Mouse (Mus musculus) heart, adult 11 months (tissue): ENCODE measurements at regions not wholly inside any gene's neighbourhood (a gene's known extent, or its start where the extent isn't known, plus 50 kb on each side); places are given as distances from the start of the nearest gene placed in this dataset.
A peak's percentile ranks its signal among the peaks of the same experiment; 100 is the strongest.

Source experiments
- DNase-seq: peaks from one replicate; pipeline ENCODE4 v3.0.0; 2022

DNA sequence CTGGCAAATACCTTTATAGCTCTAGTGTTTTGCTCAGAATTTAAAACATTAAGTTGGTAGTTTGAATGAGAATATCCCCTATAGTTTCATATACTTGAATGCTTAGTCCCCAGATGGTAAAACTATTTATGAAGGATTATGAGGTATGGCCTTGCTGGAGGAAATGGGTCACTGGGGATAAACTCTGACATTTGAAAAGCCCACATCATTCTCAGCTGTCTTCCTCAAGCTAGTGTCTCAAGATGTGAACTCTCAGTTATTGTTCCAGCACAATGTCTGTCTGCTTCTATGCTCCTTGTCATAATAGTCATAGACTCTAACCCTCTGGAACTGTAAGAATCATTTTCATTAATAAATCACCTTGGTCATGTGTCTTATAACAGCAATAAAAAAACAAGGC, 2004.1 kb upstream of the Gm8797 start:
- no peak for DNase-seq

DNA sequence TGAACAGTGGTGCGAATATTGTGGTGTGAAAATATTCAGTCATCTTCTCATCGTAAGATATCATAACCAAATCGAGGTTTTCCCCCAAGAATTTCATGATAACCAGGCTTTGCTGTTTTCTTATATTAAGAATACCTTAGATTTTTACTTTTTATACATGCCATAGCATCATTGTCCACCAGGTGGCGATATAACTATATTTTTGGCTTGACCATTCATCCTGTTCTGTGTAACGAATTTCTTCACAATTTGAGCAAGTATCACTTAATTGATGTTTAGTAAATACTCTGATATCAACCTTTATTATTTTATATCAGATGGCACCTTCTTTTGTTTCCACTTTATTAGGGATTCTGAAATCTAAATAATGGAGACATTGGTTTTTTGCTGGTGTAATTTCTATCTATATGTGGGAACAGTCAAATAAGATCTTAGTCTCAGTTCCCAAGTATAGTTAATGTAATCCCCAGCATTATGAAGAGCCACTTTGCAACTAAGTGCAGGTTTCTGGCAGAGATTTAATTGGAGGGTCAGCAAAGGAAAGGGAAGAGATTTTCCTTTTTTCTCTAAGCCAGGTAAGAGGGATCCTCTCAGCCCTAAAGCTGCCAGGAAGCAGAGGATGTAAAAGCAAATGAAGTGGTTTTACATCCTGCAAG, 1998.9 kb upstream of the Gm8797 start:
- no peak for DNase-seq

DNA sequence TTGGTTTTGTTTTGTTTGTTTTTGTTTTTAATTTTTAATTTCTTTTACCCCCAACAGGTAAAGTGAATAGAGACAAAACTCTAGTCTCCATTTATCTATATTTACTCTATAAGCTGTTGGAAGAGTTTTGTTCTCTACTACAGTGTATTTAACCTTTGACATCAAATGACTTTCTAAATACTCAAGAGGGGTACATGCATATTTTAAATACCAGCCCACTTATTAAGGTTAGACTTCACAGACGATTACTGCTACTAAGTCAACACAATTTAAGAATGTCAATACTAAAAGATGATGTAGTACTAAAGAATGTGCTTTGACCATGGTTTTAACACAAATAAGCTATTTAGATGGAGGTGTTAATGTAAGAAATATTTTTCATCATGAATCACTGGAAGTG, 1989.3 kb upstream of the Gm8797 start:
- DNase-seq, result no peak

DNA sequence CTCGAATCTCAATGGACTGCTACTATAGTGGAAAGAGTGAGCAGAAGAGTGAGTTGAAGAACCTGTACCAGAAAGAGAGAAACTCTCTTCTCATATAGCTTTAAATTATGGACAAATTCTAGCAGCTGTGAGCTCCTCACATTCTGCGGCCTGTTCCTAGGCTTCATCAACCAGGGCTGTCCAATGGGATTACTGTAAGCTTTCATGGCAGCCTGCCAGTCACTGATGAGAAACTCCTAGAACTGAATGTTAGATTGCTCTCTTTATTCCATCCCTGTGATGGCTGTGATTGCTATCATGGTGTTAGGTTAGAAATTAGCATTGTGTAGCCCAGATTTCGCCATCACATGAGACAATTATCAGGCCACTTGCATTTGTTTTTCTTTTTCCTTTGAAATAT, 1966.4 kb upstream of the Gm8797 start:
- peak; percentile 59 for DNase-seq

DNA sequence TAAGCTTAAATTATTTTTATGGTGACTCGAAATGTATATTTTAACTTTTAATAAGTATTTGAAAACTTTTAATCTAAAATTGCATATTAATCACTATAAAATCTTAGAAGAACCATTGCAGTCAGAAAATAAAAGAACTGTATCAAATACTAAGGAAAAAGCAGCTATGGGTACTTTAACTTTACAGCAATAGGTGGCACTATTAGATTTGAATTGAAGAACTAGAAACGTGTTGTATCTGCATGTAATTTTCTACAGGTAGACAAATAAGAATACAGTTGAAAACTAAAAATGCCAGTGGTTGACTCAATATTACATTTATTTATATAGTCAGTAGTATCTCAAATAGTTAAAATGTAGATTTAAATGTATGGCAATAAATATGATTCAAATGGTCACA, 1964.6 kb upstream of the Gm8797 start:
- no peak for DNase-seq

DNA sequence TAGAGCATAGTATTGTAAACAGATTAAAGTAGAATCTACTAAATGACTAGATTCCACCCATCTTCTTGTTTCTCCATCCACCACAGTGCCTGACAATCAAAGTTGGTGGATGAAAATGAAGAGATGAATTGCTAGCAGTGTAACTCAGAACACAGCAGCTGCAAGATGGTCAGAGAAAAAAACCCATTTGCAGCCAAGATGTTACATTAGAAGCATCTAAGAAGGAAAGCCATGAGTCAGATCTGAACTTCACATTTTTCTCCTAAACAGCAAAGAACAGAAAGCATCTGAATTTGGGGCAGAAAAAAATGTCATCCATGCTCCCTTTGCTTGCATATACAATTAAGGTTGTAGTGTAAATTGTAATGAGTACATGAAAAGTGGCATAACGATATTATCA, 1942.8 kb upstream of the Gm8797 start:
- DNase-seq, result no peak

DNA sequence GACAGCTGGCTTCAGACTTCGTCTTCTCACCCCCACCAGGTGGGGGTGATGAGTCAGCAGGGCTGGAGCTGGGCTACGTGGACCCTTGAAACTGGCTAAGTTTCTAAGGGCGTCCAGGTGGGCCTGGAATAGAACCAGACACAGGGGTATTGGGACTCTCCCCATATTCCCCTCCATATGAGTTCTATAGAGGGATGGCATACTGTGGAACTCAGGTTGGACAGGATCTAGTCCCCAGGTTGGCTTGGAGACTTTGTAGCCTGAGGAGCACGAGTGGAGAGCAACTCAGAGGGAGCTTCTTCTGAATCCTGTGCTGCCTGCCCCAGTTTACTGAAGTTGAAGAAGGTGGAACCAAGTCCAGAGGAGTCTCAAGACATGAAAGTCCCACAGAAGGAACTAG, 1921.6 kb upstream of the Gm8797 start:
- DNase-seq, result peak; percentile 56

DNA sequence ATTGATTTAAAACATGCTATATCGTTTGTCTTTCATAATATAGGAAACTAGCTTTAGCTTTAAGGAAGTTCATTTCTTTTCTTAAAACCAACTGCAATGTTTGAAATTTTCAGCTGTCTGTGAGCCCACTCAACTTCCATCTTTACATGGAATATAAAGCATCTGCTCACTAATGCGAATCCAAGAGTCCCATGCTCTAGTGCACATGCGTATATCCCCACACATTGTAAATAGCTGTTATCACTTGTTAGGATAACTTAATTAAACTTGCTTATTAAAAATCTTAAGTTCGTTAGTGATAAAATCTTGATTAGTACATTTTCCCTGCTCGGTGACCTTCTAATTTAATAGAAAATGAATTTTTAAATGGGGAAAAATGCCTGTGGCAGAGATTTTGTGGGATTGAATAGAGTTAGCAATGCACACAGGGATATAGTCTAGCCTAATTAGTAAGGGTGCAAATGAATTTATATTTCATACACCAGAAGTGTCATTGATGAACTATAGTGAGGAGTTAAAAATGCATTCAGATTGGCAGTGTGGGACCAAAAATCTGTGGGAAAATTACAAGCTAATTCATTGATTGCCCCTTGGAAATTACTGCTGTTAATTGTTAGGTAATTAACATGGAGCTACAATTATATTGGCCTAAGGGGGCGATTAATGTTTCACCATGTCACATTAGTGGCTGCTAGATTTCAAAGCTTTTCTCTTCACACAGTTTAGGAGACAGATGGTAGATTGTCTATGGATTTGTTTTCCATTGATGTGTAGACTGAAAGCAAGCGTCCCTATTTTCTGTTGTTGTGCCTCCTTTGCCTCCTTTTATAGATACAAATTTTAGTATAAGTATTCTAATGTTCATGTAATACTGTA, 1919.0 kb upstream of the Gm8797 start:
- DNase-seq, result no peak
